Mouse (Mus musculus): Measurements from ENCODE around the gene Cep89. TPM values are rescaled to one million over a fixed set of nuclear protein-coding genes. Genes with fewer than 3 reads are reported as not detected.

The Cep89 gene
- polyA plus RNA-seq, 1 experiment, result 7.0 TPM

GRCm38 (mm10) chr7:35416654-35416948 lies 19.8 kb downstream of the Cep89 start:
- Histone ChIP-seq H3K27ac (replicated peaks; ENCODE audit: low read depth, low read length) (no peak overlapping the region), H3K4me1 (ENCODE audit: control insufficient read depth, insufficient read depth, insufficient read length, low read length) (no peaks in the 10 kb centered on the region), H3K4me3 (ENCODE audit: insufficient read depth, low read depth, low read length) (no peak overlapping the region)

DNA sequence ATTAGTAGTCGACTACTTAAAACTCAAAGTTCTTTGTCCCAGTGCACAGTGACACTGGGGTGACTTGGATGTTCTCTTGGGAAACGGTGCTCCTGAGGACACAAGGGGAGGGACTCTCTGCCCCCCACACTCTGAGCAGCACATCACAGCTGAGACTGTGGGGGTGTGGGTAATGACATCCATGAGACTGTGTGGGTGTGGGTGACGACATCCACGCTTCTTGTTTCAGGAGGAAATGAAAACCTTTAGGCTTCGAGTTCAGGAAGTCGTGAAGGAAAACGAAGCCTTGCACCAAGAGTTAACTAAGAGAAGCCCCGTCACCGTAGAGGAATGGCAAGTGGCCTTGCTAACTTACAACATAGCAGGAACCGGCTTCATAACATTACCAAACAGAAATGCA lies 26.2 kb downstream of the Cep89 start:
- H3K4me1 ChIP-seq (ENCODE audit: control insufficient read depth, insufficient read depth, insufficient read length, low read length), result no peaks in the 10 kb centered on the region
- H3K4me3 ChIP-seq (ENCODE audit: insufficient read depth, low read depth, low read length), result no peak overlapping the region
- H3K27ac ChIP-seq (replicated peaks; ENCODE audit: low read depth, low read length), result no peak overlapping the region

GRCm38 (mm10) chr7:35428146-35428545 lies 31.3 kb downstream of the Cep89 start:
- Histone ChIP-seq H3K27ac (replicated peaks; ENCODE audit: low read depth, low read length) (no peak overlapping the region), H3K4me1 (ENCODE audit: control insufficient read depth, insufficient read depth, insufficient read length, low read length) (no peaks in the 10 kb centered on the region), H3K4me3 (ENCODE audit: insufficient read depth, low read depth, low read length) (no peak overlapping the region)

DNA sequence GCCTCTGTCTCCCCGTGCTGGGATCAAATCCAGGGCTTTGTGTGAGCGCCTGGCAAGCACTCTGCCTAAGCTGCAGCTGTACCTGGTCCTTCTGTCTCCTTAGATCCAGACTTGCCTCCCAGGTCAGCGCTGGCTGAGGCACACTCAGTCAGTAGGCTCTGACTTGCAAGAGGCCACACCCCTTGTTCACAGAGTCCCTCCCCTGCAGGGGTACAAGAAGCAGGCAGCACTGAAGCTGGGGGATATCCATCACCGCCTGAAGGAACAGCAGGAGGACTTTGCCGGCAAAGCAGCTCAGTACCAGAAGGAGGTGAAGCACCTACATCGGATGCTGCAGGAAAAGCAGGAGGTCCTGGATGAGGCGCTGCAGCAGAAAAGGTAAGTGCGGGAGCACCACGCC lies 38.4 kb downstream of the Cep89 start:
- Histone ChIP-seq H3K4me3 (ENCODE audit: insufficient read depth, low read depth, low read length) (no peak overlapping the region), H3K4me1 (ENCODE audit: control insufficient read depth, insufficient read depth, insufficient read length, low read length) (no peaks in the 10 kb centered on the region; the same call in 1 of the 2 replicates), H3K27ac (replicated peaks; ENCODE audit: low read depth, low read length) (no peak overlapping the region)

DNA sequence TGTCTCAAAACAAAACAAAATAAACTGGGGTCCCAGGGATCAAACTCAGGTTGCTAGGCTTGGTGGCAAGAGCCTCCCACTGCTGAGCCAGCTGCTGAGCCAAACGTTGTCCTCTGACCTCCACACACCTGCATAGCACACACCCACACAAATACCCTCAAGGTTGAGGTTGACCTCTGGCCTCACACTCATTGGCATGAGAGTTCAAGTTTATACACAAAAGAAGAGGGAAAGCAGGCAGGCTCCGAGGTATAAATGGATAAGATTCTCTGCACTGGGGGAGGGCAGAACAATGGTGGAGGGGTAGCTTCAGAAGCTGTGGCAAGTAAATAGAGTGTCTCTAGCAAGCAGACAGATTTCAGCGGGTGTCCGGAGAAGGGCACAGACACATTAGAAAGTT lies 50.7 kb downstream of the Cep89 start:
- Histone ChIP-seq H3K27ac (replicated peaks; ENCODE audit: low read depth, low read length) (no peak overlapping the region), H3K4me1 (ENCODE audit: control insufficient read depth, insufficient read depth, insufficient read length, low read length) (no peaks in the 10 kb centered on the region), H3K4me3 (ENCODE audit: insufficient read depth, low read depth, low read length) (no peak overlapping the region)

DNA sequence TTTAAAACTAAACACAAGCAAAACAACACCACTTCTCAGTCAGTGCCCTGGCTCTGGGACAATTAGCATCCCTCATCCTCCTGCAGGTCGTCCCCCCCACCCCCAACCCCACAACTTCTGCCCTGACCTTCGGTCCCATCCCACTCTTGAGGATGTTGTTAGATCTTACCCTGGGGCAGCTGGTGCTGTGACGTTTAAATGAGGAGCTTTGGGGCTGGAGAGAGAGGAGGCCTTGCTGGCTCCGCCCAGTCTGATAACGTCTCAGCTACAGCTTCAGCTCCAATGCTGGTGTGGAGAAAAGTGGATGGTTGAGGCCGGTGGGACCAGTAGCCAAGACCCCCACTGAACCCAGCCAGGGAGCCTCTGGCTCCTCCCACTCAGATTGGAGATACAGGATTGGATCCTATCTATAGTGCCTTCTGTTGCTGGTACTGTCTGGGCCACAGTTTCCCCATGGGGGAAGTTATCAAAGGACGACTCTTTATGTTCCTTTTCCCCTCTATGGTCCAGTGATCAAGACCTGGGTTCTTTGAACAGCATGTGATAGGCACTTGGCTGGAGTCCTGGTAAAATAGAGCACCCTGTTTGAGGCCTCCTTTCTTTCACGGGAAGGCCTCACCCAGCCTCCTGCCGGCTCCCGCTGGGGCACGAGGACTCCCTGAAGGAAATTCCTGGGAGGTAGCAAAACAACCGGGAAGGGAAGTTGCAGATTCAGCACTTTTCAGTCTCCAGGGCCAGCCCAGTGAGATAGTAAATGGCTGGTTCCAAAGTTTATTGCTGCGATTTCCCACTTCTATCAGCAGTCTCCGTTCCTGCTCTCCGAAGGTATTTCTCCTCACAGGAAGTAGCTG lies 51.4 kb downstream of the Cep89 start, which contains the start of gene Slc7a9:
Slc7a9 (plus strand) TSS at position 801 of the 851 bp plus-strand sequence.
- Histone ChIP-seq H3K4me1 (ENCODE audit: control insufficient read depth, insufficient read depth, insufficient read length, low read length) (no peaks in the 10 kb centered on the region), H3K27ac (replicated peaks; ENCODE audit: low read depth, low read length) (no peak within 1 kb of the TSS), H3K4me3 (ENCODE audit: insufficient read depth, low read depth, low read length) (no peak within 1 kb of the TSS)

- Histone ChIP-seq H3K4me3 (ENCODE audit: insufficient read depth, low read depth, low read length) (no peak overlapping the region), H3K27ac (replicated peaks; ENCODE audit: low read depth, low read length) (no peak overlapping the region), H3K4me1 (ENCODE audit: control insufficient read depth, insufficient read depth, insufficient read length, low read length) (no peaks in the 10 kb centered on the region)
These were observed 52.0 kb downstream of the Cep89 start for GRCm38 (mm10) chr7:35448867-35449266.

DNA sequence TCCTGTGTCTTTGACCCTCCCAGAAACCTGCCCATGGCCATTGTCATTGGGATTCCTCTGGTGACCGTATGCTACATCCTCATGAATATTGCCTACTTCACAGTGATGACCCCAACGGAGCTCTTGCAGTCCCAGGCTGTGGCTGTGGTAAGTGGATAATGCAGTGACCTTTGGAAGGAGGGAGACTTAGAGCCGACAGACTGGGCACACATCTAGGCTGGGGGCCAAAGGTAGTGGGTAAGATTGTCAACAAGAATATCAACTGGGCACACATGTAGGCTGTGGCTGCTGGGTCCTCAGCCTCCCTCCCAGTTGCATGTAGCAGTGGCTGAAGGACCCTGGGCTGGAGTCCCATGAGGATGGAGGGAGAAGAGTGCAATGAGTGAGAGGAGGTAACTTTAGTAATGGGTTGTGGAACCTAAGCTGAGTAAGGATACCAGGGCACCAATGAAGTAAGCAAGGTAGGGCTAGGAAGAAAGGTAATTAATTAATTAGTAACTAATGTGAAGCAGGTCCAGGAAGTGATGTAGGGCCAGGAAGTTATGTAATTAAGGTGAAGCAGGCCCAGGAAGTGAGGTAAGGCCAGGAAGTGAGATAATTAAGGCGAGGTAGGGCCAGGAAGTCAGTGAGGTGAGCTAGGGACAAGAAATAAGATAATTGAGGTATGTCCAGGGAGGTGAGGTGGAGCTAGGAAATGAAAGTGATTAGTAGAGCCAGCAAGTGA lies 59.4 kb downstream of the Cep89 start:
- H3K4me1 ChIP-seq (ENCODE audit: control insufficient read depth, insufficient read depth, insufficient read length, low read length), result no peaks in the 10 kb centered on the region
- no peak overlapping the region for H3K27ac ChIP-seq (replicated peaks; ENCODE audit: low read depth, low read length)
- no peak overlapping the region for H3K4me3 ChIP-seq (ENCODE audit: insufficient read depth, low read depth, low read length)

GRCm38 (mm10) chr7:35460971-35461370 lies 64.1 kb downstream of the Cep89 start:
- no peak overlapping the region for H3K27ac ChIP-seq (replicated peaks; ENCODE audit: low read depth, low read length)
- no peak overlapping the region for H3K4me3 ChIP-seq (ENCODE audit: insufficient read depth, low read depth, low read length)
- H3K4me1 ChIP-seq (ENCODE audit: control insufficient read depth, insufficient read depth, insufficient read length, low read length), result no peaks in the 10 kb centered on the region

- Histone ChIP-seq H3K27ac (replicated peaks; ENCODE audit: low read depth, low read length) (no peak overlapping the region), H3K4me1 (ENCODE audit: control insufficient read depth, insufficient read depth, insufficient read length, low read length) (no peaks in the 10 kb centered on the region), H3K4me3 (ENCODE audit: insufficient read depth, low read depth, low read length) (no peak overlapping the region)
These were observed 68.2 kb downstream of the Cep89 start for GRCm38 (mm10) chr7:35465027-35465426.

- Histone ChIP-seq H3K4me3 (ENCODE audit: insufficient read depth, low read depth, low read length) (no peak overlapping the region), H3K4me1 (ENCODE audit: control insufficient read depth, insufficient read depth, insufficient read length, low read length) (no peaks in the 10 kb centered on the region), H3K27ac (replicated peaks; ENCODE audit: low read depth, low read length) (no peak overlapping the region)
These were observed 71.0 kb downstream of the Cep89 start for GRCm38 (mm10) chr7:35467856-35468255.

DNA sequence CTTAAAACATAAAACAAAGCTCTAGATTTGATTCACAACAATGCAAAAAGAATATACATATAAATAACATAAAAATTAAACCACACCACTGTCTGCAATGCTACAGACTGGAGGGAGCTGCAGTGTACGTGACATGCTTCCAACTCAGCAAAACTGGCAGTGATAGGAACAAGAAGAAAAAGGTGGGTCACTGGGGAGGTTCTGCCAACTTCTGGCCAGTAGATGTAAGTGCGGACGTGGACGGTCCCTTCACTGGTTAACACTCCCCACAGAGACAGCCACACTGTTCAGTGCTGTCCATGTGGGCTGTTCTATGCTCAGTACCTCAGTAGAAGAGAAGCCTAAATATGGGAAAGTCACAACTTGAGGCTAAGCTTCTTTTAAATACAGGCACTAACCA lies 74.0 kb downstream of the Cep89 start:
- Histone ChIP-seq H3K27ac (replicated peaks; ENCODE audit: low read depth, low read length) (no peak overlapping the region), H3K4me3 (ENCODE audit: insufficient read depth, low read depth, low read length) (no peak overlapping the region), H3K4me1 (ENCODE audit: control insufficient read depth, insufficient read depth, insufficient read length, low read length) (no peaks in the 10 kb centered on the region)

- Histone ChIP-seq H3K4me3 (ENCODE audit: insufficient read depth, low read depth, low read length) (no peak overlapping the region), H3K27ac (replicated peaks; ENCODE audit: low read depth, low read length) (no peak overlapping the region)
These were observed 79.6 kb downstream of the Cep89 start for GRCm38 (mm10) chr7:35476457-35476856.

DNA sequence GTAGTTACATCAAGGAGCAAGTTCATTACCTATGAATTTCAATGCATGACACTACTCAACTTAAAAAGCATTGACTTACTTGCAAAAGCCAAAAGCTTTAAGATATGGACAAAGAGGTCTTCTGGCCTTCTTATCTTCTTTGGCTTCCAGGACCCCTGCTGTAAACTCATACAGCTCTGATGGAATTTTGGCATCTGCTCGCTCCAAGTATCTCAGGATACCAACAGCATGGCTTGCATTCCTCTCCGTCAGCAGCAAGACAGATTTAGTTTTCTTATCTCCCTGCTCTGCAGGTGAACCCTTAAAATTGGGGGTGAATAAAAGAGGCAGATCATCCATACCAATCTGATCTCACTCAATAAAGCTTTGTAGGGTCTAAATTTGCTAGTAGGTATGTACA lies 88.3 kb downstream of the Cep89 start:
- no peak overlapping the region for H3K27ac ChIP-seq (replicated peaks; ENCODE audit: low read depth, low read length)
- no peak overlapping the region for H3K4me3 ChIP-seq (ENCODE audit: insufficient read depth, low read depth, low read length)
- H3K4me1 ChIP-seq (ENCODE audit: control insufficient read depth, insufficient read depth, insufficient read length, low read length), result no peaks in the 10 kb centered on the region

More at GRCm38 (mm10) chr7:35476457-35476856, 79.6 kb downstream of the Cep89 start:
- H3K4me1 ChIP-seq (ENCODE audit: control insufficient read depth, insufficient read depth, insufficient read length, low read length), result no peaks in the 10 kb centered on the region

GRCm38 (mm10) chr7:35486553-35486952 lies 89.7 kb downstream of the Cep89 start:
- Histone ChIP-seq H3K27ac (replicated peaks; ENCODE audit: low read depth, low read length) (no peak overlapping the region), H3K4me3 (ENCODE audit: insufficient read depth, low read depth, low read length) (no peak overlapping the region), H3K4me1 (ENCODE audit: control insufficient read depth, insufficient read depth, insufficient read length, low read length) (no peaks in the 10 kb centered on the region)
